8 mouse cellular contexts compared by ENCODE assay signal in genomic region chr2:5577399-5578129, GRCm38 (mm10).
DNase-seq lines count a peak whose midpoint lies in the region; ATAC-seq lines count a peak whose summit lies in the region.

No protein-coding gene starts in this region.

- WGBS in kidney, embryonic 16.5 days: 69% methylated on average over 9 of the region's 9 CpGs
- WGBS in intestine, embryonic 16.5 days: 55% methylated on average over 9 of the region's 9 CpGs
- WGBS in neural tube, embryonic 12.5 days: 63% methylated on average over 9 of the region's 9 CpGs

- H3K27me3 ChIP-seq in kidney, embryonic 16.5 days (ENCODE audit: insufficient read depth, low read length): no peaks in the 10 kb centered on the region
- H3K27me3 ChIP-seq in intestine, embryonic 16.5 days (replicated peaks; ENCODE audit: control insufficient read depth, insufficient read depth, low read length): no peaks in the 10 kb centered on the region
- no peaks in the 10 kb centered on the region for H3K27me3 ChIP-seq in neural tube, embryonic 12.5 days (replicated peaks)

- no peak overlapping the region for H3K4me2 ChIP-seq in kidney, embryonic 16.5 days (replicated peaks; ENCODE audit: low read depth, low read length)
- no peak overlapping the region for H3K4me2 ChIP-seq in intestine, embryonic 16.5 days (ENCODE audit: low read depth, low read length)
- H3K4me2 ChIP-seq in neural tube, embryonic 12.5 days (replicated peaks): no peak overlapping the region

- no peak for ATAC-seq in kidney, embryonic 16.5 days (ENCODE audit: low FRiP score, low TSS enrichment)
- peak; percentile 9; the same call in 1 of the 2 replicates for ATAC-seq in intestine, embryonic 16.5 days
- ATAC-seq in neural tube, embryonic 12.5 days (ENCODE audit: low FRiP score, low read depth): peak; percentile 61
- ATAC-seq in megakaryocyte, adult 5-6 weeks (ENCODE audit: poor library complexity, severe bottlenecking): no peak

- H3K4me3 ChIP-seq in kidney, embryonic 16.5 days (ENCODE audit: low read length): no peak overlapping the region
- no peak overlapping the region for H3K4me3 ChIP-seq in intestine, embryonic 16.5 days (ENCODE audit: low read length)
- no peak overlapping the region for H3K4me3 ChIP-seq in neural tube, embryonic 12.5 days

- no peak overlapping the region for H3K9ac ChIP-seq in kidney, embryonic 16.5 days (replicated peaks; ENCODE audit: low read length)
- H3K9ac ChIP-seq in intestine, embryonic 16.5 days (ENCODE audit: low read depth, low read length): 0 out of 2 replicates have a peak overlapping the region, but pooled peaks have one; percentile 40
- H3K9ac ChIP-seq in neural tube, embryonic 12.5 days: no peak overlapping the region

- H3K4me1 ChIP-seq in kidney, embryonic 16.5 days (ENCODE audit: insufficient read depth, low read length): no peaks in the 10 kb centered on the region
- H3K4me1 ChIP-seq in intestine, embryonic 16.5 days (ENCODE audit: control insufficient read depth, insufficient read depth, low read length): peaks cover 22% of the 10 kb centered on the region
- peaks cover 17% of the 10 kb centered on the region for H3K4me1 ChIP-seq in neural tube, embryonic 12.5 days

- H3K9me3 ChIP-seq in kidney, embryonic 16.5 days (ENCODE audit: low read length): no peaks in the 10 kb centered on the region
- H3K9me3 ChIP-seq in intestine, embryonic 16.5 days (ENCODE audit: control insufficient read depth, low read length): no peaks in the 10 kb centered on the region
- no peaks in the 10 kb centered on the region for H3K9me3 ChIP-seq in neural tube, embryonic 12.5 days

- H3K27ac ChIP-seq in kidney, embryonic 16.5 days (ENCODE audit: low read length): no peak overlapping the region
- peak overlapping the region; percentile 54 for H3K27ac ChIP-seq in intestine, embryonic 16.5 days (ENCODE audit: low read length)
- H3K27ac ChIP-seq in neural tube, embryonic 12.5 days: no peak overlapping the region

- no peaks in the 10 kb centered on the region for H3K36me3 ChIP-seq in kidney, embryonic 16.5 days (ENCODE audit: insufficient read depth, low read length)
- H3K36me3 ChIP-seq in intestine, embryonic 16.5 days (ENCODE audit: control insufficient read depth, insufficient read depth, low read length): no peaks in the 10 kb centered on the region
- no peaks in the 10 kb centered on the region for H3K36me3 ChIP-seq in neural tube, embryonic 12.5 days

- DNase-seq in kidney, adult 11 months: peak; percentile 30
- DNase-seq in cerebellum, postnatal 25 days: peak; percentile 37 to 60
- no peak for DNase-seq in layer of hippocampus, adult 9-11 months
- no peak for DNase-seq in thymus, postnatal 4 days

Comparison
In these comparisons a context has a peak if more than half of its experiments do, and no peak if none do; other contexts are left out.
1. DNase-seq: peak in kidney, adult 11 months (single experiment) and cerebellum, postnatal 25 days (2 of 2); none in layer of hippocampus, adult 9-11 months (single experiment) and thymus, postnatal 4 days (single experiment).
2. ATAC-seq: peak in intestine, embryonic 16.5 days (single experiment) and neural tube, embryonic 12.5 days (single experiment); none in kidney, embryonic 16.5 days (single experiment) and megakaryocyte, adult 5-6 weeks (single experiment).